Mouse (Mus musculus) adrenal gland (tissue): ENCODE measurements around the gene Cfap161.

Source experiments
- intact Hi-C: fragments of 180-260 bp; cut with DNase I; formaldehyde crosslinking; loops from one replicate; pipeline ENCODE4 v1.15.1; 2025

Gene Cfap161

GRCm38 (mm10) chr7:83744250-83744649 is 50.4 kb downstream of the Cfap161 start:
- intact Hi-C loops = no loop called here

DNA sequence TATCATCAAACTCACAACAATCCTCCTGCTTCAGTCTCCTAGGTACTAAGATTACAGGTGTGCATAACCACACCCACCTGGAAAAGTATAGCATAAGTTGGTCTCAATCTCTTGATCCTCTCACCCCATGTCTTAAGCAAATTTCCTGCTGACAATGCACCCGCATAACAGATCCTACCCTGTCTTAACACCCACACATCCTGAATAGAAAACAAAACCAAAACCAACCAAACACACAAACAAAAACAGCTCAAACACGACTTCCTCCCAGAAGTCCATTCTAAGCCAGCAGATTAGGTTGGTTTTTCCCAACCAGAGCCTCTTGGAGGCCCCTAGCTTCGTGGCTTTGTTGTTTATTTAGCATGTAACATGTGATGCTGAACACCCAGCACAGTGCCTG is 52.0 kb downstream of the Cfap161 start:
- intact Hi-C loops = no loop called here

DNA sequence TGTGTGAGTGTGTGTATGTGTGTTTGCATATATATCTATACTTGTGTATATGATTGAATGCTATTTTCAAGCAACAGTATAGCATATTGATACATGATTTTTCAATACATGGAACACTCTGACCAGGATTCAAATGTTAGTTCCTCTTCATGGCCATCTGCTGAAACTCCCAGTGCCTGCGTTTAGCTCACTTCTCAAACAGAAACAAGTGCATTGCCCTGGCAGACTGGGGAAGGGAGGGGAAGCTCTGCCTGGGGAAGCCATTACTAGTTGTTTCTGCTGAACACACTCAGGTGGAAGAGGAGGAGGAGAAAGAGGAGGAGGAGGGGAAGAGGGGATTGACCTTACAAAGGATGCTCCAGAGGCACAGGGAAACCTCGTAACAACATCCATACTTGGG is 52.7 kb downstream of the Cfap161 start:
- intact Hi-C loops = no loop called here

DNA sequence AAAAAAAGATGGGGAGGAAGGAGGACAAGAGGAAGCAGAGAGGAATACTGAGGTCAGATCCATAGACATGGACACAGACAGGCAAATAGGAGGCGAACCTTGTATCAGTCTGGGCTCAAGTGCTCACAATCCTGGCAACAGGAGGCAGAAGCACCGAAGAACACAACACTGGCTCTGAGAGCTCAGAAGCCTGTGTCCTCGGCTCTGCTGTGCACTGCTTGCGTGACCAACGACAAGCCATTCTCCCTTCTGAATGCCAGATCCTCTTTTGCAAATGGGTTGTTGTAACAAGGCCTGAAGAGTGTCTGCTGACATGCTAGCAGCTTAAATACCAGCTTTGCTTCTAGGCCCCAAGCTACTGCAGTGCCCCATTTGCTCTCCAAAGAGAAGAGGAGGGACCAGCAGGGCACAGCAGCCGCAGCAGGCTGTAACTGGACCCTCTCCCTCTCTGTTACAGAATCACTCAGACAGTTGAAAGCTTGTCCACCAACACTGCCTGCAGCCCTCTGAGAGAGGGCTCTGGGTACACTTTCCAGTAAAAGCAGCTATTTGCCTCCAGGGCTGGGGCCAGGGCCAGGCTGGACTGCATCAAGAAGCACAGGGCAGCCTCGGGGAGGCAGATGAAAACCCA is 54.9 kb downstream of the Cfap161 start:
- intact Hi-C loops = no loop called here

DNA sequence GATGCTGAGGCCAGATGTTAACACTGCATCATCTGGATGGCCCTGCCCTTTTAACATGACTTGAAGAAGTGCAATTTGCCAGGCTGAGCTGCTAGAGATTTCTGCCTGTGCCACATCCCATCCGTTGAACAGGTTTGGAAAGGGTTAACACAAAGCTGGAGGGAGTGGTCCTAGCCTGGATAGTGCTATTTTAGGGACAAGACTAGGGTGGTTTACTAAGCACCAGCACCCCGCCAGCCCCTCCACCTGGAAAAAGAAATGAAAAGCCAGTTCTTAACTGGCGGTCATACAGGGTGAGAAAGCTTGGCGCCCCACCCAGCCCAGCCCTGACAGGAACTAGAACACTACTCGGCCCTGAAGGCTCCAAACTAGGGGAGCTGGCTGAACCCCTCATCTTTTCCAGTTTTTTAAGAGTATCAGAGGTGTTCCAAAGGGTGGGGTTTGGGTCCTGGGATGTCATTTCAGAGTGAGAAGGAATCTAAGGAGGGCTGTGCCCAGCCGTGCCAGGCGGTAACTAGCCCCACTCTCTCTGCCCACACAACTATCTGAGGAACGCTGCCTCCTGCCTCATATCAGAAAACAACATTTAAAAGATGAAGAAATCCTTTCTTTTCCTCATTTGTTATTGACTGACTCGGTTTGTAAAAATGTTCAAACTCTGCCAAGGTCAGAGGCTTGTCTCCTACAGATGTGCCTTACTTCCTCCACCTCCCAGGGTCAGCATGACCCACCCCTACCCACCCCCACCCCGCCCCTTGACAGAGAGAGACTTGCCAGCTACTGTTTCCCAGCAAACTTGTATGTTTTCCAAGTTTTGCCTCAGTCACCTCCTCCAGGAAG is 55.8 kb downstream of the Cfap161 start:
- intact Hi-C loops = no loop called here

- intact Hi-C loops = no loop called here
Measured at GRCm38 (mm10) chr7:83737914-83738490, 56.7 kb downstream of the Cfap161 start.

GRCm38 (mm10) chr7:83736341-83737115 is 58.2 kb downstream of the Cfap161 start:
- intact Hi-C loops = no loop called here

DNA sequence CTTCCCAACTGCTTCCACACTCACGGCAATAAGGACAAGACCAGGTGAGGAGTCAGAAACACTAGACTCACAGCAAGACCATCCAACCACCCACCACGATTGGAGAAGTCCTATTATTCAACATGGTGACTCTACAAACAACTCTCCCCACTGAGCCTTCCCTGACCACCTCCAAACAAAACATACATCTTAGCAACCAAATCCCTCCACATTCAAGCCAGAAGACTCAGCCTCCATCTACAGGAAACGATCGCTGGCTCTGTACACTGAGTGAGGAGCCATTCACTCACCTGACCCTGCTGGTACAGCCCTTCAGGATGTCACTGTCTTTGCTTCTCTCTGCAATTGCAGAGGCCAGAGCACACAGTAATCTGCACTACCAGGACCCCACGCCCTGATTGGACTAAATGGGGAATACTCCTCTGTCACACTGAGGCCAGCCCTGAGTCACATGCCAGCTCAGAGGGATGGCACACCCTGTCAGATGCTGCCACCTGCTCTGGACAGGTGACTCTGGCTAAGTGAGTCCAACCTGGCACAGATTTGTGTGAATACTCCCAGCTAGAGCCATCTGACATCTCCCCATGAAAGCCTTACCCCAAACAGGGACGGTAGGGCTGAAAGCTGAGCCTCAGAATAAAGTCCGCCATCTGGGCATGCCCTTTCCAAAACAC is 59.4 kb downstream of the Cfap161 start:
- intact Hi-C loops = no loop called here

DNA sequence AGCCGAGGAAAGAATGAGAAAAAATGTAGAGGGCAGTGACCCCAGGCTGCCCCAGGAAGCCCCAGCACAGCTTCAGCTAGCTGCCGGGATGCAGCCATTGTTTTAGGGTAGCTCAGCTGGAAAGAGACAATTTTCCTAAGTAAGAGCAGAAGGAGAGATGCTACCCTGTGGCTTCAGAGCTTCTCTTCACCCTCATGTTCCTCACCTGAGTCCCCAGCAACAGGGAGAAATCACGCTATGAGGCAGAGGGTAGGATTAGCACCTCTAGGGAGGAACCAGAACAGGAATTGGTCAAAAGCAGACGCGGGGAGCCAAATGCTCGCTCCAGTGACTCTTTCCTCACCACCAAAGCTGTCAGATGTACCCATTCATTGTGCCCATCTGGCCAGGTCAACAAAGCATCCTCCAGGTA is 60.0 kb downstream of the Cfap161 start:
- intact Hi-C loops = no loop called here

- intact Hi-C loops = no loop called here
Measured at GRCm38 (mm10) chr7:83734246-83734645, 60.4 kb downstream of the Cfap161 start.

DNA sequence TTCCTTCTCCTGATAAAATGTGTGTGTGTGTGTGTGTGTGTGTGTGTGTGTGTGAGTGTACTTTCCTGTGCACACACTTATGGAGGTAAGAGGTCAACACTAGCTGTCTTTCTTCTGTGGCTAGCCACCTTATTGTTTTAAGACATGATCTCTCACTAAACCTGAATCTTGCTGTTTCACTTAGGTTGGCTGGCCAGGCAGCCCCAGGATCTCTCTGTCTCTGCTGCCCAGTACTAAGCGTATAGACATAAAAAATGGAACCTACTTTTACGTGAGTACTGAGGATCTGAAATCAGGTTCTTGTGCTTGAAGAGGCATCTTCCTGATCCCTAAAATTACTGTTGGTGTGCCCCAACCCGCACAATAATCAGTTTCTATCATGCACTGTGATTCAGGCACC is 61.9 kb downstream of the Cfap161 start:
- intact Hi-C loops = no loop called here

GRCm38 (mm10) chr7:83731961-83732666 is 62.6 kb downstream of the Cfap161 start:
- intact Hi-C loops = no loop called here

DNA sequence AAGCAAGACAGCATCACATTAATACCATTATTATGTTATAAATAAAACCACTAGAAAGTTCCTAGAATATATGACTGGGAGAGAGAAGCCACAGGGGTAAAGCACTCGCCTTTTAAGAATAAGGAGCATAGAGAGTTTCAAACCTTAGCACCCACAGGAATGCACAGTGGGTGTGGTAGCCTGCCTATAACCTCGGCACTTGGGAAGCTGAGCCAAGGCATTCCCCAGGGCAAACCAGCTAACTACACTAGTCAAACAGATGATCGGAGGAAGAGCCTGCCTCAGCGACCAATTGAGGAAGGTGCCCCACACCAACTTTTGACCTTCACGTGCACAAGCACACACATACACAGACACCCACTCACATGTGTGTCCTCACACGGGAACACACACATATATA is 63.4 kb downstream of the Cfap161 start:
- intact Hi-C loops = no loop called here

DNA sequence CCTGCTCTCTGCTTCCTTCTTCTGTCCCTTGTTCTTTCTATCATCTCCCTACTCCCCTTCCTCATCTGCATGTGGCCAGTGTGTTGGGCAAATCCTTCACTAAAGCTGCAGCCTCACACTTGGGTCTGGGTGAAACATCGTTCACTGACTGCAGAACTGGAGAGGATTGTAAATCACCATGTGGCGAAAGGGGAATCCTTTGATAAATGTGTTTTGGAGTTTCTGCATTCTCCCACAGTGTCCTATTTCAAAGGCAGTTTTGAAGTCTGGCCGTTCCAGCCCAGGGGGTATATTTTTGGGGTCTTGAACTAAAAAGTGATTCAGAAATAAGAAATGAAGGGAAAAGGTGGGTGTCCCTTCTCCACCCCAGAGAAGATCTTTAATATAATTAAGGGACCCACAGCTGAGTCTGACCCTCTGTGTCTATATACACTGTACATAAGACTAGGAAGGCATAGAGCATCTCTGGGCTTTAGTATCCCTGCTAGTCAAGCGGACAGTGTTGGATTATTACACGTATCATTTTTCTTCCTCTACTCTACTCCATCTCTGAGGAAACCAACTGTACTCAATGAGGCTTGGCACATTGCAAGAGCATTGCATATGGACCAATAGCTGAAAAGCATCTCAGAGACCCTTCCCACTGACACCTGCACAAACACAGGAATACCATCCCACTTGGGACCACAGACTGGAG is 67.6 kb downstream of the Cfap161 start:
- intact Hi-C loops = no loop called here

DNA sequence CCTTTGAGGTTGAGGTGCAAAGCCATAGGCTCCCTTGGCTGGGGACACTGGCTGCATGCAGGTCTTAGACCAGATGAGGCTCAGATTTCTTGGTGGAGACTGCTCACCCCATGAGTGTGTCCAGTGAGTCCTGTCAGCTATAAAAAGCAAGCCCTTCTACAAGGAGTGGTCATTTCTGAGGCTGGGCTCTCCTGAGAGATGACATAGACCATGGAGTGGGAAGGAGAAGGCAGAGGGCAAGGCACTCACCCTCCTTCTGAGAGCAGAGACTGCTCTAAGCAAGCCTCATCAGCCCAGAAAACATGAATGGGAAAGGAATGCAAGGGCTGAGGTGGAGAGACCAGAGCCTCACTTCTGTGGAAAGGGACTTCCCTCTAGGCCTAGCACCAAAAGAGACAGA is 68.9 kb downstream of the Cfap161 start:
- intact Hi-C loops = no loop called here

GRCm38 (mm10) chr7:83724541-83724940 is 70.1 kb downstream of the Cfap161 start:
- intact Hi-C loops = no loop called here
